Mouse (Mus musculus): Measurements from ENCODE around the gene Herc3.

- TF ChIP-seq CTCF (IDR thresholded peaks at IDR 0.05; ENCODE audit: low read depth) = no peak
- no peak for TF ChIP-seq EP300 (IDR thresholded peaks at IDR 0.05; ENCODE audit: low read depth)
These were observed at the start of gene Herc3 for GRCm38 (mm10) chr6:58831232-58832009.
